Mouse (Mus musculus) stomach, embryonic 16.5 days (tissue): ENCODE data around the gene Tbc1d10a. TPM values are rescaled to one million over a fixed set of nuclear protein-coding genes. Genes with fewer than 3 reads are reported as not detected.
A peak's percentile ranks its signal among the peaks of the same experiment; 100 is the strongest.

Experiments
- ATAC-seq: fragments of 200-750 bp; cut with Nextera tagmentation; 2 replicates; pipeline ENCODE4 v1.8.0; 2017; ENCODE audit warnings: moderate number of reproducible peaks, moderate TSS enrichment; ENCODE audit not compliant: insufficient read depth, low FRiP score
- H3K27ac ChIP-seq: fragments of 300-500 bp; sonication (generic); 2 replicates; pipeline ENCODE4 v1.5.1; 2014; ENCODE audit warnings: low read length
- H3K27me3 ChIP-seq: fragments of 300-500 bp; sonication (generic); 2 replicates; pipeline ENCODE4 v1.6.1; 2014; ENCODE audit warnings: low read length, control low read depth, mixed read lengths; ENCODE audit not compliant: control insufficient read depth, insufficient read depth
- H3K36me3 ChIP-seq: fragments of 300-500 bp; sonication (generic); 2 replicates; pipeline ENCODE4 v1.6.1; 2014; ENCODE audit warnings: low read length; ENCODE audit not compliant: control insufficient read depth, insufficient read depth
- H3K4me1 ChIP-seq: fragments of 300-500 bp; sonication (generic); 2 replicates; pipeline ENCODE4 v1.6.1; 2014; ENCODE audit warnings: low read length, control low read depth, mixed read lengths; ENCODE audit not compliant: control insufficient read depth, insufficient read depth
- H3K4me2 ChIP-seq: fragments of 300-500 bp; sonication (generic); 2 replicates; pipeline ENCODE4 v1.6.1; 2014; ENCODE audit warnings: low read depth, low read length, mixed read lengths
- H3K4me3 ChIP-seq: fragments of 300-500 bp; sonication (generic); replicated peaks from 2 replicates; pipeline ENCODE4 v1.5.1; 2014; ENCODE audit warnings: mild to moderate bottlenecking, low read length
- H3K9ac ChIP-seq: fragments of 300-500 bp; sonication (generic); 2 replicates; pipeline ENCODE4 v1.6.1; 2014; ENCODE audit warnings: low read length
- H3K9me3 ChIP-seq: fragments of 300-500 bp; sonication (generic); replicated peaks from 2 replicates; pipeline ENCODE4 v1.6.1; 2016; ENCODE audit warnings: low read length, control low read depth; ENCODE audit not compliant: control insufficient read depth
- WGBS: fragments of 180-500 bp; shearing (Covaris S2); extraction: QIAGEN DNeasy Blood & Tissue Kit; methylation state at CpG from one replicate; pipeline ENCODE4 v1.1.7; 2014; 5-methylcytosine and 5-hydroxymethylcytosine counted together
- polyA plus RNA-seq: library from polyadenylated mRNA; unstranded; fragments of >200 nt; fragmentation: Nextera tagmentation; extraction: Ambion mirVana; gene quantifications from 2 replicates; pipeline ENCODE4 v1.2.1, GENCODE M21; 2015

Tbc1d10a gene
- polyA plus RNA-seq, 1 experiment from 2014 or later: 36.5 TPM

- Histone ChIP-seq H3K4me2 (no peak overlapping the region), H3K4me3 (no peak overlapping the region), H3K27ac (peak overlapping the region; percentile 74), H3K9ac (no peak overlapping the region), H3K36me3 (0 out of 2 replicates have a peak, but pooled peaks cover 18% of the 10 kb centered on the region), H3K9me3 (no peaks in the 10 kb centered on the region), H3K4me1 (peaks cover 11% of the 10 kb centered on the region; the same call in 1 of the 2 replicates), H3K27me3 (no peaks in the 10 kb centered on the region)
- ATAC-seq: no peak
- WGBS: 71% methylated on average over 9 of the region's 9 CpGs
These were observed 29.8 kb downstream of the Tbc1d10a start for GRCm38 (mm10) chr11:4216248-4217000.

GRCm38 (mm10) chr11:4217914-4218629 is 31.5 kb downstream of the Tbc1d10a start, which contains the start of gene Castor1:
TSS of gene Castor1 (plus strand) at chr11:4218225.
- H3K27me3 ChIP-seq: no peaks in the 10 kb centered on the region
- H3K4me1 ChIP-seq: peaks cover 11% of the 10 kb centered on the region; the same call in 1 of the 2 replicates
- 1% methylated on average over 56 of the region's 56 CpGs for WGBS
- peak within 1 kb of the TSS; percentile 97 for H3K4me2 ChIP-seq
- H3K36me3 ChIP-seq: 0 out of 2 replicates have a peak, but pooled peaks cover 17% of the 10 kb centered on the region
- peak within 1 kb of the TSS; percentile 74 for H3K9ac ChIP-seq
- H3K4me3 ChIP-seq: peak within 1 kb of the TSS; percentile 57
- H3K9me3 ChIP-seq: no peaks in the 10 kb centered on the region
- H3K27ac ChIP-seq: peak within 1 kb of the TSS; percentile 40
- ATAC-seq: peak; percentile 87

GRCm38 (mm10) chr11:4218637-4219036 is 32.0 kb downstream of the Tbc1d10a start:
- peak overlapping the region; percentile 97 for H3K4me2 ChIP-seq
- no peak overlapping the region for H3K27ac ChIP-seq
- peak overlapping the region; percentile 57 for H3K4me3 ChIP-seq
- peaks cover 11% of the 10 kb centered on the region; the same call in 1 of the 2 replicates for H3K4me1 ChIP-seq
- WGBS: 10% methylated on average over 6 of the region's 6 CpGs
- ATAC-seq: no peak
- peak overlapping the region; percentile 74 for H3K9ac ChIP-seq
- H3K36me3 ChIP-seq: 0 out of 2 replicates have a peak, but pooled peaks cover 11% of the 10 kb centered on the region
- no peaks in the 10 kb centered on the region for H3K27me3 ChIP-seq
- no peaks in the 10 kb centered on the region for H3K9me3 ChIP-seq

- peaks cover 11% of the 10 kb centered on the region; the same call in 1 of the 2 replicates for H3K4me1 ChIP-seq
- no peaks in the 10 kb centered on the region for H3K27me3 ChIP-seq
- 0 out of 2 replicates have a peak, but pooled peaks have one; percentile 26 for ATAC-seq
- H3K9me3 ChIP-seq: no peaks in the 10 kb centered on the region
- peak overlapping the region; percentile 97; the same call in 1 of the 2 replicates for H3K4me2 ChIP-seq
- H3K36me3 ChIP-seq: 0 out of 2 replicates have a peak, but pooled peaks cover 9% of the 10 kb centered on the region
- no peak overlapping the region for H3K27ac ChIP-seq
- 9% methylated on average over 2 of the region's 2 CpGs for WGBS
- no peak overlapping the region for H3K4me3 ChIP-seq
- 0 out of 2 replicates have a peak overlapping the region, but pooled peaks have one; percentile 2 for H3K9ac ChIP-seq
These were observed 32.7 kb downstream of the Tbc1d10a start for GRCm38 (mm10) chr11:4219317-4219751.

GRCm38 (mm10) chr11:4219908-4220307 is 33.3 kb downstream of the Tbc1d10a start:
- H3K9ac ChIP-seq: no peak overlapping the region
- ATAC-seq: no peak
- H3K4me2 ChIP-seq: no peak overlapping the region
- no peak overlapping the region for H3K27ac ChIP-seq
- WGBS: 61% methylated on average over 9 of the region's 9 CpGs
- H3K4me3 ChIP-seq: no peak overlapping the region
- no peaks in the 10 kb centered on the region for H3K27me3 ChIP-seq
- no peaks in the 10 kb centered on the region for H3K9me3 ChIP-seq
- peaks cover 11% of the 10 kb centered on the region; the same call in 1 of the 2 replicates for H3K4me1 ChIP-seq
- 0 out of 2 replicates have a peak, but pooled peaks cover 4% of the 10 kb centered on the region for H3K36me3 ChIP-seq

GRCm38 (mm10) chr11:4220443-4221400 is 34.1 kb downstream of the Tbc1d10a start:
- H3K36me3 ChIP-seq: no peaks in the 10 kb centered on the region
- H3K9me3 ChIP-seq: no peaks in the 10 kb centered on the region
- peaks cover 11% of the 10 kb centered on the region; the same call in 1 of the 2 replicates for H3K4me1 ChIP-seq
- no peaks in the 10 kb centered on the region for H3K27me3 ChIP-seq
- no peak for ATAC-seq
- WGBS: 58% methylated on average over 28 of the region's 28 CpGs
- H3K27ac ChIP-seq: no peak overlapping the region
- H3K9ac ChIP-seq: no peak overlapping the region
- no peak overlapping the region for H3K4me2 ChIP-seq
- H3K4me3 ChIP-seq: no peak overlapping the region

GRCm38 (mm10) chr11:4222046-4222950 is 35.7 kb downstream of the Tbc1d10a start:
- H3K4me1 ChIP-seq: peaks cover 11% of the 10 kb centered on the region; the same call in 1 of the 2 replicates
- ATAC-seq: no peak
- H3K27ac ChIP-seq: no peak overlapping the region
- 62% methylated on average over 17 of the region's 17 CpGs for WGBS
- H3K9ac ChIP-seq: 0 out of 2 replicates have a peak overlapping the region, but pooled peaks have one; percentile 29
- H3K4me3 ChIP-seq: no peak overlapping the region
- no peaks in the 10 kb centered on the region for H3K27me3 ChIP-seq
- H3K36me3 ChIP-seq: no peaks in the 10 kb centered on the region
- no peak overlapping the region for H3K4me2 ChIP-seq
- no peaks in the 10 kb centered on the region for H3K9me3 ChIP-seq
